Mouse (Mus musculus): Measurements from ENCODE around the gene Trim41. TPM values are rescaled to one million over a fixed set of nuclear protein-coding genes. Genes with fewer than 3 reads are reported as not detected.

Trim41 gene
- total RNA-seq, 2 experiments from 2014 or later, result 47.1 to 48.6 TPM

Other genes with a start within 250 kb of the Trim41 start
- gene Rack1, start 17.0 kb downstream of the Trim41 start, total RNA-seq (2021), result 100 to 1,000 TPM; 285 to 287 TPM
- gene Trim7, start 8.8 kb upstream of the Trim41 start, total RNA-seq (2021), result 1 to 10 TPM; 2.4 to 3.3 TPM
- 1 to 10 TPM; 1.4 to 1.9 TPM for gene Gm12184, start 9.3 kb upstream of the Trim41 start, total RNA-seq (2021)
- 1 to 10 TPM; 4.2 to 5.2 TPM for gene Irgm1, start 54.3 kb upstream of the Trim41 start, total RNA-seq (2021)
- gene Gm5431, start 84.9 kb upstream of the Trim41 start, total RNA-seq (2021), result under 1 TPM; 0.39 to 0.41 TPM
- 1 to 10 TPM in 1 of 2 experiments, under 1 TPM in 1; 0.81 to 1.2 TPM for gene Psme2b, start 128.8 kb upstream of the Trim41 start, total RNA-seq (2021)
- not detected for gene Olfr56, start 161.5 kb upstream of the Trim41 start, total RNA-seq (2021)
- gene 9930111J21Rik1, start 162.0 kb upstream of the Trim41 start, total RNA-seq (2021), result 1 to 10 TPM in 1 of 2 experiments, under 1 TPM in 1; 0.52 to 1.6 TPM
- gene Gm12185, start 174.9 kb upstream of the Trim41 start, total RNA-seq (2021), result not detected
- under 1 TPM in 1 of 2 experiments, not detected in 1; 0.30 TPM for gene Tgtp1, start 176.8 kb upstream of the Trim41 start, total RNA-seq (2021)
- gene 9930111J21Rik2, start 233.9 kb upstream of the Trim41 start, total RNA-seq (2021), result 1 to 10 TPM in 1 of 2 experiments, under 1 TPM in 1; 0.91 to 1.4 TPM
- gene Tgtp2, start 246.9 kb upstream of the Trim41 start, total RNA-seq (2021), result not detected